Mouse (Mus musculus): ENCODE measurements at regions not wholly inside any gene's neighbourhood (a gene's known extent, or its start where the extent isn't known, plus 50 kb on each side); places are given as distances from the start of the nearest gene placed in this dataset.

GRCm38 (mm10) chr2:21970774-21971406 lies 256.4 kb upstream of the Myo3a start:
- TF ChIP-seq USF1 (IDR thresholded peaks at IDR 0.05; ENCODE audit: low read depth, low read length) (no peak), CHD2 (IDR thresholded peaks at IDR 0.05; ENCODE audit: low read length) (no peak), TBP (conservative IDR thresholded peaks at IDR 0.05; ENCODE audit: low read depth, low read length) (no peak), ZMIZ1 (IDR thresholded peaks at IDR 0.05; ENCODE audit: low read depth, low read length) (no peak), MEF2A (IDR thresholded peaks at IDR 0.05; ENCODE audit: borderline replicate concordance, low read depth, low read length) (no peak), E2F4 (IDR thresholded peaks at IDR 0.05; ENCODE audit: insufficient replicate concordance, low read depth, low read length) (no peak), ETS1 (conservative IDR thresholded peaks at IDR 0.05; ENCODE audit: low read depth, low read length) (no peak), MYC (IDR thresholded peaks at IDR 0.05; ENCODE audit: low read depth, low read length) (no peak), ELF1 (IDR thresholded peaks at IDR 0.05; ENCODE audit: low read depth, low read length) (no peak), RCOR1 (conservative IDR thresholded peaks at IDR 0.05; ENCODE audit: low read depth, low read length) (no peak), ZNF384 (IDR thresholded peaks at IDR 0.05; ENCODE audit: low read depth, low read length) (no peak), CHD1 (IDR thresholded peaks at IDR 0.05; ENCODE audit: low read depth, low read length) (no peak), PAX5 (IDR thresholded peaks at IDR 0.05; ENCODE audit: low read length) (no peak), MAZ (IDR thresholded peaks at IDR 0.05; ENCODE audit: low read depth, low read length) (no peak), BHLHE40 (IDR thresholded peaks at IDR 0.05; ENCODE audit: low read depth, low read length) (no peak), MAX (IDR thresholded peaks at IDR 0.05; ENCODE audit: low read length) (no peak), SIN3A (IDR thresholded peaks at IDR 0.05; ENCODE audit: low read length) (no peak), HCFC1 (IDR thresholded peaks at IDR 0.05; ENCODE audit: low read depth, low read length) (no peak), SMC3 (IDR thresholded peaks at IDR 0.05; ENCODE audit: low read depth, low read length) (no peak), JUND (conservative IDR thresholded peaks at IDR 0.05; ENCODE audit: low read depth, low read length) (no peak)

GRCm38 (mm10) chr2:21974599-21974998 lies 252.7 kb upstream of the Myo3a start:
- H3K4me3 ChIP-seq (replicated peaks in 1 of 3; ENCODE audit: low read depth in 2 of 3, low read length in 2 of 3, poor library complexity in 1 of 3) = no peak overlapping the region
- peaks cover 4 to 9% of the 10 kb centered on the region in 2 experiments; a peak in 2 of 4 replicates for H3K4me1 ChIP-seq (ENCODE audit: control insufficient read depth in 1 of 2, insufficient read depth in 2 of 2)
- H3K9ac ChIP-seq (ENCODE audit: insufficient read depth, low read depth) = no peak overlapping the region
- no peaks in the 10 kb centered on the region for H3K79me2 ChIP-seq (replicated peaks; ENCODE audit: control insufficient read depth, extremely low read depth, insufficient read depth, poor library complexity, severe bottlenecking)
- no peaks in the 10 kb centered on the region for H3K36me3 ChIP-seq (replicated peaks in 1 of 2; ENCODE audit: control insufficient read depth in 1 of 2, insufficient read depth in 1 of 2, low read length in 1 of 2)
- DNase-seq (ENCODE audit: extremely low read depth) = no peak
- H3K27ac ChIP-seq (ENCODE audit: insufficient read depth, low read depth) = no peak overlapping the region
- H3K9me3 ChIP-seq (replicated peaks; ENCODE audit: low read length) = no peaks in the 10 kb centered on the region
- in situ Hi-C loops (cut with MboI; ENCODE audit: low pct_ligation_motif_present, low pct_unique_long_range_greater_than_20kb, low sequenced_read_pairs) = loop anchor here (25.0 kb wide), 1 partner anchor 888 kb away; no protein-coding TSS in a partner anchor
- H3K27me3 ChIP-seq (replicated peaks) = no peaks in the 10 kb centered on the region
- no peak overlapping the region for H3K4me2 ChIP-seq (ENCODE audit: insufficient read depth, low read depth, poor library complexity, severe bottlenecking)
- TF ChIP-seq MEF2A (IDR thresholded peaks at IDR 0.05; ENCODE audit: borderline replicate concordance, low read depth, low read length) (no peak), NRF1 (IDR thresholded peaks at IDR 0.05; ENCODE audit: low read depth, low read length) (no peak), ZMIZ1 (IDR thresholded peaks at IDR 0.05; ENCODE audit: low read depth, low read length) (no peak), RCOR1 (conservative IDR thresholded peaks at IDR 0.05; ENCODE audit: low read depth, low read length) (no peak)
- dilution Hi-C loops (cut with MboI; ENCODE audit: extremely low pct_ligation_motif_present, extremely low pct_unique_long_range_greater_than_20kb, low sequenced_read_pairs) = no loop called here

More at GRCm38 (mm10) chr2:21970774-21971406, 256.4 kb upstream of the Myo3a start:
- no peaks in the 10 kb centered on the region for H3K36me3 ChIP-seq (replicated peaks in 1 of 2; ENCODE audit: control insufficient read depth in 1 of 2, insufficient read depth in 1 of 2, low read length in 1 of 2)
- H3K27me3 ChIP-seq (replicated peaks) = no peaks in the 10 kb centered on the region
- no peaks in the 10 kb centered on the region for H3K9me3 ChIP-seq (replicated peaks; ENCODE audit: low read length)
- H3K4me1 ChIP-seq (ENCODE audit: control insufficient read depth in 1 of 2, insufficient read depth in 2 of 2) = no peaks in the 10 kb centered on the region
- no peak overlapping the region for H3K9ac ChIP-seq (ENCODE audit: insufficient read depth, low read depth)
- H3K4me3 ChIP-seq (replicated peaks in 1 of 3; ENCODE audit: low read depth in 2 of 3, low read length in 2 of 3, poor library complexity in 1 of 3) = no peak overlapping the region
- dilution Hi-C loops (cut with MboI; ENCODE audit: extremely low pct_ligation_motif_present, extremely low pct_unique_long_range_greater_than_20kb, low sequenced_read_pairs) (no loop called here), in situ Hi-C loops (cut with MboI; ENCODE audit: low pct_ligation_motif_present, low pct_unique_long_range_greater_than_20kb, low sequenced_read_pairs) (loop anchor here (25.0 kb wide), 1 partner anchor 891 kb away; no protein-coding TSS in a partner anchor)
- DNase-seq (ENCODE audit: extremely low read depth) = no peak
- no peak overlapping the region for H3K4me2 ChIP-seq (ENCODE audit: insufficient read depth, low read depth, poor library complexity, severe bottlenecking)
- H3K79me2 ChIP-seq (replicated peaks; ENCODE audit: control insufficient read depth, extremely low read depth, insufficient read depth, poor library complexity, severe bottlenecking) = no peaks in the 10 kb centered on the region
- no peak overlapping the region for H3K27ac ChIP-seq (ENCODE audit: insufficient read depth, low read depth)
